Mouse (Mus musculus): ENCODE results near the gene Maml1.

Maml1 gene

DNA sequence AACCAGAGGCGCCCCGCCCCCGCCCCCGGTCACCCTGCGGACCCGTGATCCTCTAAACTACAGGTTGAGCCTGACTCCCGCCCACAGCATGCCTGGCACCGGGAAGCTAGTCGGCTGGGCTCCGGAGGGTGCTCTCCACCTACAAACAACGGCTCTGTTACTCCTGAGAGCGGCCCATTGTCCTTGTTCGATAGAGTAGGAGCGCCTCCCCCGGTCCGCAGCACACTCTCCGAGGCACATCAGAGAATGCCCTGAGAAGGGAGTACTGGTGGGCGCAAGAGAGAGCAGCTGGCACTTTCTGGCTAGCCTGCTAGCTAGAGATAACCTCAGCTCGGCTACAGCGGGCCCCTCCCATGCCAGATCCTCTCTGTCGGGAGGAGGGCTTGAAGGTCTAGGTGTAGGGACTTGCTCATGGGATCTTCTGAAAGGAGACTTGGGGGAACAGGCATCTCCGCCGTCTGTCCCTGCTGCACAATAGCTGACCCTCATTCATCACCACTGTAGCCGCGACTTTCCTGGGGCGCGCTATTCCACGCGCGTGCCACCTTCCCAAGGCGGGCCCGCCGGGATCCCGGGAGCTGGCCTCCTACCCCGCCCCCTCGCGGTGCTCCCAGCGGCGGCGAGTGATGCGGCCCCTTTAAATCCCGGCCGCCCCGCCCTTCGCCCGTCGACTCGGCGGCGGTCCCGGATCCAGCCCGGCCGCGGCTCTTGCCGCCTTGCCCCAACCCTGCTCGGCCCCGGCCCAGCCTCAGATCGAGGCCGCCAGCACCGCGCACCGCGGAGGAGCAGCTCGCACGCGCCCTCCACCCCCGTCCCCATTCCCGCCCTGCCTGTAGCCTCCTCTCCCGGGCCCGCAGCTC is 67.2 kb downstream of the Maml1 start:
- CTCF ChIA-PET, result interaction anchor here (0.6 to 3.1 kb wide), 16 partner anchors 9 to 1223 kb away, joined by 3 to 14 read pairs (median 5); partner anchors contain the start of genes Mgat4b (in 2 of the 4), Sqstm1 (in 2 of the 4) and Tbc1d9b (in 1 of the 4)
- POLR2A ChIA-PET, result interaction anchor here (0.6 to 19.1 kb wide), 53 partner anchors 8 to 546 kb away, joined by 3 to 742 read pairs (median 5); partner anchors contain the start of genes Mgat4b (in 3 of the 4), Sqstm1 (in 3 of the 4), Canx (in 1 of the 4) and Hnrnph1 (in 1 of the 4)

GRCm38 (mm10) chr11:50223783-50224662 is 68.1 kb downstream of the Maml1 start:
- POLR2A ChIA-PET, result interaction anchor here in 3 of 4 experiments (0.6 to 19.1 kb wide), 48 partner anchors 7 to 545 kb away, joined by 3 to 742 read pairs (median 5); partner anchors contain the start of genes Mgat4b (in 3 of the 3), Sqstm1 (in 3 of the 3), Canx (in 2 of the 3) and Hnrnph1 (in 1 of the 3)
- CTCF ChIA-PET, result interaction anchor here in 3 of 4 experiments (0.6 to 3.1 kb wide), 12 partner anchors 8 to 1222 kb away, joined by 3 to 14 read pairs (median 6); partner anchors contain the start of genes Mgat4b (in 1 of the 3), Sqstm1 (in 1 of the 3) and Tbc1d9b (in 1 of the 3)

DNA sequence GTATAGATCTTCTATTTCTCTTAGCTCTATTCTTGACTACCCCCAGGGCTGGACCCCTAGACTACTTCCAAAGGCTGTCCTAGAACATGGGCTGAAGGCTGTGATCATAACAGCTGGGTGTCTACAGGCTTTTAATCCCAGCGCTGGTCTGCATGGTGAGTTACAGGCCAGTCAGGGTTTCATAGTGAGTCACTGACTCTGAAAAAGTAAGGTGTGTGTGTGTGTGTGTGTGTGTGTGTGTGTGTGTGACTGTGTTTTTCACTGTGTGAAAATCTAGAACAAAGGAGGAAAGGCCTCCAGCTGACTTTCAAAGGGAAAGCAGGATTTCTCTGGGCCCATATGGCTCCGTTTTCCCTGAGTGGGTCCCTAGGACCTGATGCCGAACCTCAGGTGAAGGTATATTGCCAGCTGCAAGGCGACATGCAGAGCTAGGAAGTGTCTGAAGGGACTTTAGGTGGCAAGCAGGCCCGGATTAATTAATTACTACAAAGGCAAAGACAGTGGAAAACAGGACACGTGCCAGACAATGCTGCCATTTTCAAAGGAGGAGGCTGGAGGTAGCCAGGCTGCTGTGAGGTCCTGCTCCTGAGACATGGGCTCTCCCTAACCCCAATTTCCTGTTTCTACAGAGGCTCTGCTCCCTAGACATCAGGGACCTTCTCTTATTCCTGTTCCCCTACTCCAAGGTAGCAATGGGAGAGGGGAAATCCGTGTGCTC is 69.4 kb downstream of the Maml1 start:
- CTCF ChIA-PET, result interaction anchor here in 3 of 4 experiments (0.5 to 3.1 kb wide), 4 partner anchors 10 to 76 kb away, joined by 3 to 14 read pairs (median 3); no protein-coding TSS in a partner anchor
- POLR2A ChIA-PET, result interaction anchor here (0.7 to 19.1 kb wide), 18 partner anchors 8 to 169 kb away, joined by 3 to 742 read pairs (median 8); partner anchors contain the start of genes Mgat4b (in 3 of the 4), Sqstm1 (in 3 of the 4), Mrnip (in 2 of the 4) and Canx (in 1 of the 4)

- CTCF ChIA-PET, result interaction anchor here in 1 of 4 experiments (0.8 kb wide), 1 partner anchor 12 kb away, joined by 5 read pairs; no protein-coding TSS in a partner anchor
- POLR2A ChIA-PET, result interaction anchor here in 3 of 4 experiments (0.8 to 19.1 kb wide), 10 partner anchors 4 to 30 kb away, joined by 3 to 742 read pairs (median 250); partner anchors contain the start of genes Mgat4b (in 3 of the 3), Sqstm1 (in 3 of the 3) and Mrnip (in 1 of the 3)
Measured at GRCm38 (mm10) chr11:50219833-50220232, 72.3 kb downstream of the Maml1 start.

DNA sequence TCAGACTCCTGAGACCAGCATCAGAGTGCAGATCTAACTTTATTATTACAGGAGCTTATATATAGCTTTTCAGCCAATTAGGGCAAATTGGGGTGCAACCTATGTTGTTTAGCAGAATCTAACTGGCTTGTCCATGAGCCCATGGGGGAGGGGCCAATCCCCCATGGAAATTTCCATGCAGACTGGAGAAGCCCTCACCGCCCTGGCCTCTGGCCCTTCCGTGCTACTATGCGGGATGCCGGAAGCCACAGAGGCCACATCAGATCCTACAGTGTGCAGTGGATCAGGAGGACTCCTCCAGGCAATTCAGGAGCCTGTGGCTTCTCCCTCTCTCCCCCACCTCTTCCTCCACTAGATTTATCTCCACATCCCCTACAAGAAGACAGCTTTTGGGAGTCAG is 74.3 kb downstream of the Maml1 start:
- ChIA-PET CTCF (interaction anchor here in 3 of 4 experiments (0.7 to 2.0 kb wide), 7 partner anchors 9 to 231 kb away, joined by 3 to 12 read pairs (median 4); no protein-coding TSS in a partner anchor), POLR2A (interaction anchor here in 3 of 4 experiments (0.6 to 19.1 kb wide), 38 partner anchors 5 to 428 kb away, joined by 3 to 742 read pairs (median 4); partner anchors contain the start of genes Mrnip (in 3 of the 3), Mgat4b (in 2 of the 3), Sqstm1 (in 2 of the 3) and Canx (in 1 of the 3))

DNA sequence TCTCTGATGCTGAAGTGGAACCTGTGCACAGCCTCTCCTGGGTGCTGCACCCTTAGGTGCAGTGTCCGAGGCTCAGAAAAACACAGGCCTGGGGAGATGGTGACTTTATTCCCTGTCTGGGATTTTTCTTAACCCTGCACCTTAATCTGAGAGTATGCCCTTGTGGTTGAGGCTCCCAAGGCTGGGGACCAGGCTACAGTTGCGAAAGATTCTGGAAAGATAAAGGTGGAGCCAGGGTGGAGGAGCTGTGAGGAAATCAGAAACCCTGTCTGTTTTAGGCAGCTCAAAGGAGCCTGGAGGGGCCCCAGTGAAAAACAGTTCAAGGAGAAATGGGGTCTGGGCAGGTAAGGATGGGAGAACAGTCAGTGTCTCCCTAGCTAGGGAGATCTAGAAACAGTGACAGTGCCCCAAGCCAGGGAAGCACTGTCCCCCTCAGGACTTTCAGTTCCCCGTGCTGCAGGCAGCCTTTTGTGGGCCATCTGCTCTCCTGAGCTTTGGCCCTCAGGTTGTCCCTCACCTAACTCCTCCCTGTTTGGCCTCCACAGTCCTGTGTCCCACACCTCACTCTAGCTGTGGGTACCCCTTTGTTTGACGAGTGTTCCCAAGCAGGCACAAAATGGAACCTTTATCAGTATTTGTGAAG is 75.3 kb downstream of the Maml1 start:
- POLR2A ChIA-PET, result interaction anchor here (0.6 to 19.1 kb wide), 36 partner anchors 4 to 634 kb away, joined by 3 to 742 read pairs (median 5); partner anchors contain the start of genes Canx (in 2 of the 4), Maml1 (in 2 of the 4), Mgat4b (in 2 of the 4) and Mrnip (in 2 of the 4)
- CTCF ChIA-PET, result interaction anchor here in 2 of 4 experiments (0.6 to 2.1 kb wide), 11 partner anchors 8 to 670 kb away, joined by 3 to 14 read pairs (median 4); no protein-coding TSS in a partner anchor

GRCm38 (mm10) chr11:50215633-50216032 is 76.5 kb downstream of the Maml1 start:
- ChIA-PET CTCF (interaction anchor here in 3 of 4 experiments (0.6 to 2.1 kb wide), 7 partner anchors 9 to 538 kb away, joined by 3 to 14 read pairs (median 4); partner anchors contain the start of gene Mrnip (in 1 of the 3)), POLR2A (interaction anchor here in 3 of 4 experiments (0.8 to 19.1 kb wide), 13 partner anchors 3 to 162 kb away, joined by 3 to 742 read pairs (median 9); partner anchors contain the start of genes Mrnip (in 2 of the 3), Canx (in 1 of the 3), Mgat4b (in 1 of the 3) and Sqstm1 (in 1 of the 3))

- POLR2A ChIA-PET, result interaction anchor here in 3 of 4 experiments (1.1 to 19.1 kb wide), 14 partner anchors 10 to 163 kb away, joined by 3 to 742 read pairs (median 32); partner anchors contain the start of genes Mrnip (in 2 of the 3), Hnrnph1 (in 1 of the 3), Ltc4s (in 1 of the 3) and Maml1 (in 1 of the 3)
Measured at GRCm38 (mm10) chr11:50214631-50215030, 77.5 kb downstream of the Maml1 start.

DNA sequence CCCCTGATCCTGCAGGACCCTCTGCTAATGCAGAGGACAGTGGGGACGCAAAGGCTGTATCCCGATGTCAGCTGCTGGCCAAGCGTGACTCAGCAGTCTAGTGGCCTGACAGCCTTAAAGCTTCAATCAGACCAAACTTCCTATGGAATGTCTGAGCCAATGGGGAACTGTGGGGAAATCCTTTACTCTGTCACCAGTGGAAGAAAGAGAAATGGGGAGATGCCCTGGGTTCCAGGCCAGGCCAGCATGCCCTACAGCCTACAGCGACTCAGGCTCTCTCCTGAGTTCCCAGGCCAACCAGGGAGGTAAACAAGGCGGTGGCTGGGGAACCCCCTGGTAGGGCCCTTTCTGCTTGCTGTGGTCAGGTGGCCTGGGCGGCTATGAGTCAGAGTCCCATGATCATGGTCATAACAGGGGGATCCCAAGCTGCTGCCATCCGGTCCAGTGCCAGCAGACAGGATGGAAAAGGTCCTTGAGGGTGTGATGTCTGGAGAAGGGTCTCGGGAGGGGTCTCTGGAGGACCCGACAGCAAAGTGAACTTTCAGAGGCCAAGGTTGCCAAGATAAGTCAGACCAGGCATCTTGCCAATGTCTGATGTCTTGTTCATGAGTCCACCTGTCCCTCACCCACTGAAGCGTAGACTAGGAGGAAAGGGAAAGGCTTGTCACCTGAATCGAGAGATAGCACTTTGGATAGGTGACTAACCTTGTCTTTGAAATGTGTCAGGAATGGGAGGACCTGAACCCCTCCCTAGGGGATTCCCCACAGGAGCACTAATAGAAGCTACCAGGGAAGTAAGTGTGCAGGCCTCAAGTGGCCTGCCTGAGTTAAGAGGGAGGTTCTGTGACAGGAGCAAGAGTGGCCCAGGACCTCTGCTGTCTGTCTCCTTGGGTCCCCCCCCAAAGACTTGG is 79.0 kb downstream of the Maml1 start:
- ChIA-PET CTCF (interaction anchor here in 3 of 4 experiments (0.6 to 2.8 kb wide), 7 partner anchors 10 to 99 kb away, joined by 3 to 9 read pairs (median 3); no protein-coding TSS in a partner anchor), POLR2A (interaction anchor here in 3 of 4 experiments (0.7 to 19.1 kb wide), 63 partner anchors 9 to 1436 kb away, joined by 3 to 742 read pairs (median 5); partner anchors contain the start of genes Ltc4s (in 3 of the 3), Mrnip (in 3 of the 3), Hnrnph1 (in 2 of the 3) and Maml1 (in 2 of the 3))

More at GRCm38 (mm10) chr11:50214631-50215030, 77.5 kb downstream of the Maml1 start:
- CTCF ChIA-PET, result interaction anchor here in 2 of 4 experiments (0.6 to 2.3 kb wide), 3 partner anchors 11 to 19 kb away, joined by 3 to 5 read pairs (median 4); no protein-coding TSS in a partner anchor

GRCm38 (mm10) chr11:50212060-50212739 is 79.9 kb downstream of the Maml1 start:
- ChIA-PET POLR2A (interaction anchor here (0.6 to 19.1 kb wide), 71 partner anchors 9 to 1437 kb away, joined by 3 to 742 read pairs (median 7); partner anchors contain the start of genes Ltc4s (in 3 of the 4), Mrnip (in 3 of the 4), Canx (in 2 of the 4) and Hnrnph1 (in 2 of the 4)), CTCF (interaction anchor here in 3 of 4 experiments (0.6 to 2.8 kb wide), 10 partner anchors 11 to 498 kb away, joined by 3 to 9 read pairs (median 3); no protein-coding TSS in a partner anchor)

DNA sequence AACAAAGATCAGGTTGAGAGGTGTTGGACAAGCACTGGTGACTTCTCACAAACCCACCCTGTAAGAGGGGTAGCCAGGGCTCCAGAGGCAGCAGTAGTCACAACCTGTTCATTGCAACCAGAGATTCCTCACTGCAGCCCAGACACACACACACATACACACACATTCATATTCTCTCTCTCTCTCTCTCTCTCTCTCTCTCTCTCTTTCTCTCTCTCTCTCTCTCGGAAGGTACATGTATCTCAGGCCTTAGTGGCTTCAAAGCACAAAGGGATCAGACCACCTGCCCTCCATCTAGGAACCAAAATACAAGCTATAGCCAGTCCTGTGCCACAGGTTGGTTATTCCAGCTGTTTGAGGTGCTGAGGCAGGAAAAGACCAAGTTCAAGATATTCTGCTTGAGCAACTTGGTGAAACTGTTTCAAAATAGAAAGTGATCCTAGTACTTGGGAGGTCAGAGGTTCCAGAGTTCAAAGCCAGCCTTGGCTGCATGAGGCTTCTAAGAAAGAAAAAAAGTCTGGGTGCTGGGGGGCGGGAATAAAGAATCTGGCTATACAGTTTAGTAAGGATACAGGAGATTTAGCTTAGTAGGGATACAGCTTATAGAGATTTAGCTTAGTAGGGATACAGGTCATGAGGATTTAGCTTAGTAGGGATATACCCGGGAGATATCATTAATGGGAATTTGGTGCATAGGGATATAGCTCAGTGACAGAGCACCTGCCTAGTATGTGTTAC is 80.6 kb downstream of the Maml1 start:
- POLR2A ChIA-PET, result interaction anchor here (0.5 to 19.1 kb wide), 95 partner anchors 9 to 225 kb away, joined by 3 to 742 read pairs (median 8); partner anchors contain the start of genes Hnrnph1 (in 3 of the 4), Ltc4s (in 3 of the 4), Maml1 (in 3 of the 4) and Mrnip (in 3 of the 4)
- CTCF ChIA-PET, result interaction anchor here in 3 of 4 experiments (0.6 to 2.8 kb wide), 10 partner anchors 12 to 497 kb away, joined by 3 to 9 read pairs (median 3); no protein-coding TSS in a partner anchor

- POLR2A ChIA-PET, result interaction anchor here (0.5 to 19.1 kb wide), 129 partner anchors 8 to 1393 kb away, joined by 3 to 742 read pairs (median 5); partner anchors contain the start of genes Hnrnph1 (in 3 of the 4), Maml1 (in 3 of the 4), Mrnip (in 3 of the 4) and Tbc1d9b (in 3 of the 4)
- CTCF ChIA-PET, result interaction anchor here (0.6 to 2.8 kb wide), 14 partner anchors 14 to 1058 kb away, joined by 3 to 9 read pairs (median 4); partner anchors contain the start of gene Mrnip (in 1 of the 4)
Measured at GRCm38 (mm10) chr11:50210505-50211151, 81.5 kb downstream of the Maml1 start, which contains the start of the genes Sqstm1 and Mgat4b. Gene Sqstm1, minus strand, starts transcription at chr11:50210827. Gene Mgat4b, plus strand, starts transcription at chr11:50210890.
